Mouse (Mus musculus) embryonic facial prominence, embryonic 11.5 days (tissue): ENCODE results near the gene Asprv1. TPM values are rescaled to one million over a fixed set of nuclear protein-coding genes. Genes with fewer than 3 reads are reported as not detected.

ENCODE experiments used
- ATAC-seq: fragments of 200-750 bp; cut with Nextera tagmentation; replicated peaks from 2 replicates; pipeline ENCODE4 v1.8.0; 2017; ENCODE audit warnings: low read depth; ENCODE audit not compliant: insufficient number of reproducible peaks, low FRiP score, low TSS enrichment
- DNase-seq: peaks from one replicate; pipeline ENCODE4 v3.0.0-alpha.2; 2015; ENCODE audit warnings: low spot score
- H3K27ac ChIP-seq: fragments of 300-500 bp; sonication (generic); replicated peaks from 2 replicates; pipeline ENCODE4 v1.5.1; 2014; ENCODE audit warnings: mild to moderate bottlenecking, low read depth, low read length, control low read depth
- H3K27me3 ChIP-seq: fragments of 300-500 bp; sonication (generic); 2 replicates; pipeline ENCODE4 v1.6.1; 2014; ENCODE audit warnings: mild to moderate bottlenecking, low read length, moderate library complexity, mixed read lengths; ENCODE audit not compliant: control insufficient read depth, insufficient read depth
- H3K36me3 ChIP-seq: fragments of 300-500 bp; sonication (generic); replicated peaks from 2 replicates; pipeline ENCODE4 v1.6.1; 2014; ENCODE audit warnings: low read depth, mild to moderate bottlenecking, low read length, moderate library complexity, mixed read lengths; ENCODE audit not compliant: control insufficient read depth, insufficient read depth
- H3K4me1 ChIP-seq: fragments of 300-500 bp; sonication (generic); 2 replicates; pipeline ENCODE4 v1.6.1; 2014; ENCODE audit warnings: low read length, mixed read lengths; ENCODE audit not compliant: control insufficient read depth, insufficient read depth
- H3K4me2 ChIP-seq: fragments of 300-500 bp; sonication (generic); 2 replicates; pipeline ENCODE4 v1.6.1; 2014; ENCODE audit warnings: low read depth, mild to moderate bottlenecking, control low read depth, low read length, moderate library complexity
- H3K4me3 ChIP-seq: fragments of 300-500 bp; sonication (generic); 2 replicates; pipeline ENCODE4 v1.5.1; 2014; ENCODE audit warnings: low read depth, low read length, control low read depth
- H3K9ac ChIP-seq: fragments of 300-500 bp; sonication (generic); replicated peaks from 2 replicates; pipeline ENCODE4 v1.6.1; 2014; ENCODE audit warnings: mild to moderate bottlenecking, control low read depth, low read length
- H3K9me3 ChIP-seq: fragments of 300-500 bp; sonication (generic); replicated peaks from 2 replicates; pipeline ENCODE4 v1.6.1; 2016; ENCODE audit warnings: mild to moderate bottlenecking, low read length, inconsistent platforms, mixed read lengths; ENCODE audit not compliant: control insufficient read depth
- WGBS: fragments of 180-500 bp; shearing (Covaris S2); extraction: QIAGEN DNeasy Blood & Tissue Kit; methylation state at CpG from one replicate; pipeline ENCODE4 v1.1.7; 2014; 5-methylcytosine and 5-hydroxymethylcytosine counted together
- polyA plus RNA-seq: library from polyadenylated mRNA; unstranded; fragments of >200 nt; fragmentation: Nextera tagmentation; extraction: Ambion mirVana; gene quantifications from 2 replicates; pipeline ENCODE4 v1.2.1, GENCODE M21; 2014

Asprv1 gene
- polyA plus RNA-seq, 1 experiment from 2014 or later, result 0.79 TPM

- no peaks in the 10 kb centered on the region for H3K36me3 ChIP-seq
- H3K4me1 ChIP-seq, result no peaks in the 10 kb centered on the region
- DNase-seq (no peak), ATAC-seq (no peak)
- 68% methylated on average over 18 of the region's 18 CpGs for WGBS
- H3K4me3 ChIP-seq, result no peak overlapping the region
- H3K9ac ChIP-seq, result no peak overlapping the region
- H3K4me2 ChIP-seq, result no peak overlapping the region
- no peak overlapping the region for H3K27ac ChIP-seq
- H3K9me3 ChIP-seq, result no peaks in the 10 kb centered on the region
- no peaks in the 10 kb centered on the region for H3K27me3 ChIP-seq
Observed at GRCm38 (mm10) chr6:86624074-86625030, 3.6 kb upstream of the Asprv1 start.

GRCm38 (mm10) chr6:86630141-86630540 lies 2.2 kb downstream of the Asprv1 start:
- Histone ChIP-seq H3K9me3 (no peaks in the 10 kb centered on the region), H3K4me3 (no peak overlapping the region), H3K4me1 (no peaks in the 10 kb centered on the region), H3K4me2 (no peak overlapping the region), H3K27ac (no peak overlapping the region), H3K27me3 (no peaks in the 10 kb centered on the region), H3K9ac (no peak overlapping the region), H3K36me3 (no peaks in the 10 kb centered on the region)
- ATAC-seq, result no peak
- no peak for DNase-seq
- WGBS, result 85% methylated on average over 3 of the region's 3 CpGs

GRCm38 (mm10) chr6:86636495-86636894 lies 8.5 kb downstream of the Asprv1 start:
- H3K9ac ChIP-seq, result no peak overlapping the region
- no peaks in the 10 kb centered on the region for H3K9me3 ChIP-seq
- H3K27me3 ChIP-seq, result no peaks in the 10 kb centered on the region
- H3K4me1 ChIP-seq, result no peaks in the 10 kb centered on the region
- H3K36me3 ChIP-seq, result no peaks in the 10 kb centered on the region
- DNase-seq (no peak), ATAC-seq (no peak)
- H3K27ac ChIP-seq, result no peak overlapping the region
- 72% methylated on average over 2 of the region's 2 CpGs for WGBS
- H3K4me3 ChIP-seq, result no peak overlapping the region
- H3K4me2 ChIP-seq, result no peak overlapping the region

- Histone ChIP-seq H3K36me3 (no peaks in the 10 kb centered on the region), H3K9me3 (no peaks in the 10 kb centered on the region), H3K4me1 (no peaks in the 10 kb centered on the region), H3K4me3 (no peak overlapping the region), H3K27me3 (no peaks in the 10 kb centered on the region), H3K4me2 (no peak overlapping the region), H3K9ac (no peak overlapping the region), H3K27ac (no peak overlapping the region)
- DNase-seq (no peak), ATAC-seq (no peak)
- WGBS, result 57% methylated on average over 4 of the region's 4 CpGs
Observed at GRCm38 (mm10) chr6:86637171-86637835, 9.3 kb downstream of the Asprv1 start.

GRCm38 (mm10) chr6:86637860-86638259 lies 9.9 kb downstream of the Asprv1 start:
- no peaks in the 10 kb centered on the region for H3K36me3 ChIP-seq
- H3K4me1 ChIP-seq, result no peaks in the 10 kb centered on the region
- DNase-seq, result peak; percentile 26
- no peaks in the 10 kb centered on the region for H3K9me3 ChIP-seq
- H3K4me2 ChIP-seq, result no peak overlapping the region
- H3K4me3 ChIP-seq, result no peak overlapping the region
- ATAC-seq, result no peak
- H3K27me3 ChIP-seq, result no peaks in the 10 kb centered on the region
- H3K27ac ChIP-seq, result no peak overlapping the region
- 28% methylated on average over 2 of the region's 2 CpGs for WGBS
- no peak overlapping the region for H3K9ac ChIP-seq

GRCm38 (mm10) chr6:86638434-86638833 lies 10.5 kb downstream of the Asprv1 start:
- Histone ChIP-seq H3K9ac (no peak overlapping the region), H3K27ac (no peak overlapping the region), H3K36me3 (no peaks in the 10 kb centered on the region), H3K4me1 (no peaks in the 10 kb centered on the region), H3K4me3 (no peak overlapping the region), H3K9me3 (no peaks in the 10 kb centered on the region), H3K27me3 (no peaks in the 10 kb centered on the region), H3K4me2 (no peak overlapping the region)
- WGBS, result 25% methylated on average over 2 of the region's 2 CpGs
- peak; percentile 28 for DNase-seq
- 0 out of 2 replicates have a peak, but pooled peaks have one; percentile 48 for ATAC-seq

GRCm38 (mm10) chr6:86639180-86640160 lies 11.5 kb downstream of the Asprv1 start:
- ATAC-seq (no peak), DNase-seq (no peak)
- Histone ChIP-seq H3K4me2 (no peak overlapping the region), H3K27ac (no peak overlapping the region; the same call in 1 of the 2 replicates), H3K9me3 (no peaks in the 10 kb centered on the region), H3K4me1 (no peaks in the 10 kb centered on the region), H3K9ac (no peak overlapping the region), H3K27me3 (no peaks in the 10 kb centered on the region), H3K4me3 (no peak overlapping the region), H3K36me3 (no peaks in the 10 kb centered on the region)
- 79% methylated on average over 18 of the region's 18 CpGs for WGBS
